Mouse (Mus musculus): ENCODE results near the gene Fer. TPM values are rescaled to one million over a fixed set of nuclear protein-coding genes. Genes with fewer than 3 reads are reported as not detected.

The Fer gene
- polyA plus RNA-seq, 1 experiment from 2014 or later = 26.8 TPM

- no peak for ATAC-seq (ENCODE audit: insufficient number of reproducible peaks, low FRiP score, low TSS enrichment, low read depth)
- H3K4me1 ChIP-seq (ENCODE audit: control insufficient read depth, insufficient read depth, low read length) = no peaks in the 10 kb centered on the region
- DNase-seq (ENCODE audit: low spot score) = no peak
- no peaks in the 10 kb centered on the region for H3K27me3 ChIP-seq (ENCODE audit: control insufficient read depth, insufficient read depth, low read length)
- no peaks in the 10 kb centered on the region for H3K9me3 ChIP-seq (ENCODE audit: control insufficient read depth, low read length)
- H3K4me3 ChIP-seq (ENCODE audit: low read depth, low read length) = no peak overlapping the region
- 95% methylated on average over 3 of the region's 3 CpGs for WGBS
- no peak overlapping the region for H3K9ac ChIP-seq (ENCODE audit: low read length)
- H3K4me2 ChIP-seq (ENCODE audit: low read depth, severe bottlenecking) = no peak overlapping the region
- no peak overlapping the region for H3K27ac ChIP-seq (replicated peaks; ENCODE audit: low read depth, low read length)
- H3K36me3 ChIP-seq (ENCODE audit: control insufficient read depth, insufficient read depth, low read length) = no peaks in the 10 kb centered on the region
Observed at GRCm38 (mm10) chr17:64087871-64088270, 225.0 kb downstream of the Fer start.

DNA sequence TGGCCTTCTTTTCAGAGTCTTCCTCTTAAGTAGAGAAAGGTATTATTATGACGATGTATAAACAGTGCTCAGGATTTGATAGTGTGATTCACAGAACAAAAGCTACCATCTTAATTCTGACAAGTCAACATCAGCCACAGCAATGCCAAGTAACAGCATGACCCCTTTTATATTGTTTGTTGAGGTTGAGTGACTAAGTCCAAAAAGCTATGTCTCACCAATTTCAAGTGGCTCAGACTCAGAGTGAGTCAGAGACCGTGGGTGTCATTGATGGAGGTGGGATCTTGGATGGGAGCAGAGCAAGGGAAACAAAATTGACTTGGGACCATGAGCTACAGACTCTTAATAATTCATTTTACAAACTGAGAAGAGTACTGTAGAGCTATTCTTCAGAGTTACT is 230.9 kb downstream of the Fer start:
- no peak overlapping the region for H3K4me3 ChIP-seq (ENCODE audit: low read depth, low read length)
- H3K36me3 ChIP-seq (ENCODE audit: control insufficient read depth, insufficient read depth, low read length) = no peaks in the 10 kb centered on the region
- no peak overlapping the region for H3K4me2 ChIP-seq (ENCODE audit: low read depth, severe bottlenecking)
- ATAC-seq (ENCODE audit: insufficient number of reproducible peaks, low FRiP score, low TSS enrichment, low read depth) (no peak), DNase-seq (ENCODE audit: low spot score) (no peak)
- H3K27me3 ChIP-seq (ENCODE audit: control insufficient read depth, insufficient read depth, low read length) = no peaks in the 10 kb centered on the region
- no peaks in the 10 kb centered on the region for H3K9me3 ChIP-seq (ENCODE audit: control insufficient read depth, low read length)
- no peak overlapping the region for H3K9ac ChIP-seq (ENCODE audit: low read length)
- no peak overlapping the region for H3K27ac ChIP-seq (replicated peaks; ENCODE audit: low read depth, low read length)
- H3K4me1 ChIP-seq (ENCODE audit: control insufficient read depth, insufficient read depth, low read length) = no peaks in the 10 kb centered on the region
- WGBS = 89% methylated on average over 2 of the region's 2 CpGs

GRCm38 (mm10) chr17:64096811-64097210 is 233.9 kb downstream of the Fer start:
- H3K9me3 ChIP-seq (ENCODE audit: control insufficient read depth, low read length) = no peaks in the 10 kb centered on the region
- 85% methylated on average over 3 of the region's 3 CpGs for WGBS

GRCm38 (mm10) chr17:64097788-64098359 is 235.0 kb downstream of the Fer start:
- no peak overlapping the region for H3K9ac ChIP-seq (ENCODE audit: low read length)
- H3K4me1 ChIP-seq (ENCODE audit: control insufficient read depth, insufficient read depth, low read length) = no peaks in the 10 kb centered on the region
- H3K9me3 ChIP-seq (ENCODE audit: control insufficient read depth, low read length) = no peaks in the 10 kb centered on the region
- no peak overlapping the region for H3K4me3 ChIP-seq (ENCODE audit: low read depth, low read length)
- H3K27ac ChIP-seq (replicated peaks; ENCODE audit: low read depth, low read length) = no peak overlapping the region
- no peaks in the 10 kb centered on the region for H3K36me3 ChIP-seq (ENCODE audit: control insufficient read depth, insufficient read depth, low read length)
- H3K27me3 ChIP-seq (ENCODE audit: control insufficient read depth, insufficient read depth, low read length) = no peaks in the 10 kb centered on the region
- no peak; the same call in 1 of the 2 replicates for ATAC-seq (ENCODE audit: insufficient number of reproducible peaks, low FRiP score, low TSS enrichment, low read depth)
- DNase-seq (ENCODE audit: low spot score) = no peak
- no peak overlapping the region for H3K4me2 ChIP-seq (ENCODE audit: low read depth, severe bottlenecking)
- 69% methylated on average over 5 of the region's 5 CpGs for WGBS

More at GRCm38 (mm10) chr17:64096811-64097210, 233.9 kb downstream of the Fer start:
- Histone ChIP-seq H3K36me3 (ENCODE audit: control insufficient read depth, insufficient read depth, low read length) (no peaks in the 10 kb centered on the region), H3K27ac (replicated peaks; ENCODE audit: low read depth, low read length) (no peak overlapping the region), H3K27me3 (ENCODE audit: control insufficient read depth, insufficient read depth, low read length) (no peaks in the 10 kb centered on the region), H3K9ac (ENCODE audit: low read length) (no peak overlapping the region), H3K4me3 (ENCODE audit: low read depth, low read length) (no peak overlapping the region), H3K4me1 (ENCODE audit: control insufficient read depth, insufficient read depth, low read length) (no peaks in the 10 kb centered on the region), H3K4me2 (ENCODE audit: low read depth, severe bottlenecking) (no peak overlapping the region)
- no peak for ATAC-seq (ENCODE audit: insufficient number of reproducible peaks, low FRiP score, low TSS enrichment, low read depth)
- no peak for DNase-seq (ENCODE audit: low spot score)

- WGBS = 78% methylated on average over 6 of the region's 6 CpGs
- Histone ChIP-seq H3K4me2 (ENCODE audit: low read depth, severe bottlenecking) (no peak overlapping the region), H3K4me1 (ENCODE audit: control insufficient read depth, insufficient read depth, low read length) (no peaks in the 10 kb centered on the region), H3K27me3 (ENCODE audit: control insufficient read depth, insufficient read depth, low read length) (no peaks in the 10 kb centered on the region), H3K9me3 (ENCODE audit: control insufficient read depth, low read length) (no peaks in the 10 kb centered on the region), H3K27ac (replicated peaks; ENCODE audit: low read depth, low read length) (no peak overlapping the region), H3K36me3 (ENCODE audit: control insufficient read depth, insufficient read depth, low read length) (no peaks in the 10 kb centered on the region), H3K4me3 (ENCODE audit: low read depth, low read length) (no peak overlapping the region), H3K9ac (ENCODE audit: low read length) (no peak overlapping the region)
- no peak for DNase-seq (ENCODE audit: low spot score)
- no peak for ATAC-seq (ENCODE audit: insufficient number of reproducible peaks, low FRiP score, low TSS enrichment, low read depth)
Observed at GRCm38 (mm10) chr17:64099395-64100171, 236.7 kb downstream of the Fer start.

DNA sequence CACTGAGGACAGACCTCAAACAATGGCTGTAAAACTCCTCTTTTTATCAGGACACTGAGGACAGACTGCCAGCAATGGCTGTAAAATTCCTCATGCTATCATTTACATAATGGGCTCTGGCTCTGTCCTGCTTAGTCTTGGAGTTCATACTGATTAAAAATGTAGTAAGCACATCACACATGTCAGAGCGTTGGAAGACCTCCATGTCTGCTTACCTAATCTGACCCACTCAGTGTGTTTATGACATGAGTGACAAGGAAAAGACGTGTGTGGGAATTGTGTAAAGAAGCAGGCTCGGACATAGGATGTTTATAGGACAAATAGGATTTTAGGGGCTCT is 237.3 kb downstream of the Fer start:
- Histone ChIP-seq H3K4me2 (ENCODE audit: low read depth, severe bottlenecking) (no peak overlapping the region), H3K36me3 (ENCODE audit: control insufficient read depth, insufficient read depth, low read length) (no peaks in the 10 kb centered on the region), H3K27me3 (ENCODE audit: control insufficient read depth, insufficient read depth, low read length) (no peaks in the 10 kb centered on the region), H3K9ac (ENCODE audit: low read length) (no peak overlapping the region), H3K9me3 (ENCODE audit: control insufficient read depth, low read length) (no peaks in the 10 kb centered on the region), H3K27ac (replicated peaks; ENCODE audit: low read depth, low read length) (no peak overlapping the region), H3K4me3 (ENCODE audit: low read depth, low read length) (no peak overlapping the region), H3K4me1 (ENCODE audit: control insufficient read depth, insufficient read depth, low read length) (no peaks in the 10 kb centered on the region)
- no peak for ATAC-seq (ENCODE audit: insufficient number of reproducible peaks, low FRiP score, low TSS enrichment, low read depth)
- DNase-seq (ENCODE audit: low spot score) = no peak
- WGBS = 63% methylated on average over 3 of the region's 3 CpGs

DNA sequence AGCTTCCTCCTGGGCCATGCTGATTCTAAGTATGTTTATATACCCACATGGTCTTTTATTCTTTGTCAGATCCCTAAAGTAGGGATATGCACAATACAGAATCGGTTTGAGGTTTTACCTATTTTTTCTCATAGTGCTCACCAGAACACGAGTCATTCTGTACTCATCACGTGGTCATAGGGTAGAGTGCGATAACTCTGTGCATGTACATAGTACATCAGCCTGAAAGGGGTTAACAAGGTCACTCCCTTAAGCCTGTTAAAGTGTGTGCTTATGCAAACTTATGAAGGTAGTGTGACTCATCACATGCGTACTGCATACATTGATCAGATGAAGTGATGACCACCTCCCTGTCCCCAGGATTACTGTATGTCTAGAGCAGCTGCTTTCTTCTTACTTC is 245.9 kb downstream of the Fer start:
- WGBS = 94% methylated on average over 5 of the region's 5 CpGs
- no peak for DNase-seq (ENCODE audit: low spot score)
- H3K4me3 ChIP-seq (ENCODE audit: low read depth, low read length) = no peak overlapping the region
- H3K9ac ChIP-seq (ENCODE audit: low read length) = no peak overlapping the region
- no peak overlapping the region for H3K27ac ChIP-seq (replicated peaks; ENCODE audit: low read depth, low read length)
- no peaks in the 10 kb centered on the region for H3K36me3 ChIP-seq (ENCODE audit: control insufficient read depth, insufficient read depth, low read length)
- H3K4me1 ChIP-seq (ENCODE audit: control insufficient read depth, insufficient read depth, low read length) = no peaks in the 10 kb centered on the region
- H3K9me3 ChIP-seq (ENCODE audit: control insufficient read depth, low read length) = no peaks in the 10 kb centered on the region
- H3K4me2 ChIP-seq (ENCODE audit: low read depth, severe bottlenecking) = no peak overlapping the region
- ATAC-seq (ENCODE audit: insufficient number of reproducible peaks, low FRiP score, low TSS enrichment, low read depth) = no peak
- no peaks in the 10 kb centered on the region for H3K27me3 ChIP-seq (ENCODE audit: control insufficient read depth, insufficient read depth, low read length)

DNA sequence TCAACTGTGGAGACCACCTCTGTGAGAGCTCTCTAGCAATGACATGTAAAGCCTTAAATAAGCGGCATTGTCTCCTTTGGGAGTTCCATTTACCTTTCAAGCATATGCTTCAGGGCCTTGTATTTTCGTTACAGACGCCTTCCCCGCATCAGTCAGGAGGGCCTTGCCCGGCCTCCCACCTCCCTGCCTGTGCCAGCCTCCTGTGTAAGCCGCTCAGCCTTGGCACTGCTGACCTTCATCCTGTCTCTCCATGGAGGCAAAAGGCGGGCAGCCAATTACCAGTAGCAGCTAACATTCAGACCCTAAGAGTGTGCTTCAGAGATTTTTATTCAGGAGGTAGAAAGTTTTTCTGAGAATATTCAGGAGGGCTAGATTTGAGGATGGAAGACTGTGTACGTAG is 247.0 kb downstream of the Fer start:
- no peak for ATAC-seq (ENCODE audit: insufficient number of reproducible peaks, low FRiP score, low TSS enrichment, low read depth)
- Histone ChIP-seq H3K4me1 (ENCODE audit: control insufficient read depth, insufficient read depth, low read length) (no peaks in the 10 kb centered on the region), H3K9ac (ENCODE audit: low read length) (no peak overlapping the region), H3K9me3 (ENCODE audit: control insufficient read depth, low read length) (no peaks in the 10 kb centered on the region), H3K4me3 (ENCODE audit: low read depth, low read length) (no peak overlapping the region), H3K27ac (replicated peaks; ENCODE audit: low read depth, low read length) (no peak overlapping the region), H3K36me3 (ENCODE audit: control insufficient read depth, insufficient read depth, low read length) (no peaks in the 10 kb centered on the region), H3K27me3 (ENCODE audit: control insufficient read depth, insufficient read depth, low read length) (no peaks in the 10 kb centered on the region), H3K4me2 (ENCODE audit: low read depth, severe bottlenecking) (no peak overlapping the region)
- 90% methylated on average over 8 of the region's 8 CpGs for WGBS
- no peak for DNase-seq (ENCODE audit: low spot score)

- WGBS = 96% methylated on average over 5 of the region's 5 CpGs
- DNase-seq (ENCODE audit: low spot score) = no peak
- H3K4me1 ChIP-seq (ENCODE audit: control insufficient read depth, insufficient read depth, low read length) = no peaks in the 10 kb centered on the region
- H3K27me3 ChIP-seq (ENCODE audit: control insufficient read depth, insufficient read depth, low read length) = no peaks in the 10 kb centered on the region
- H3K9me3 ChIP-seq (ENCODE audit: control insufficient read depth, low read length) = no peaks in the 10 kb centered on the region
- no peak overlapping the region for H3K4me2 ChIP-seq (ENCODE audit: low read depth, severe bottlenecking)
- no peak overlapping the region for H3K4me3 ChIP-seq (ENCODE audit: low read depth, low read length)
- H3K36me3 ChIP-seq (ENCODE audit: control insufficient read depth, insufficient read depth, low read length) = no peaks in the 10 kb centered on the region
- H3K27ac ChIP-seq (replicated peaks; ENCODE audit: low read depth, low read length) = no peak overlapping the region
- ATAC-seq (ENCODE audit: insufficient number of reproducible peaks, low FRiP score, low TSS enrichment, low read depth) = no peak
- H3K9ac ChIP-seq (ENCODE audit: low read length) = no peak overlapping the region
Observed at GRCm38 (mm10) chr17:64113625-64114024, 250.8 kb downstream of the Fer start.

Measured in limb, embryonic 11.5 days (tissue).